Mouse (Mus musculus) right cerebral cortex, postnatal 10 days (tissue): Measurements from ENCODE around the gene Ssh2.
"Not testable (repeated sequence)": the region's sequence is repeated elsewhere in the genome, so short reads cannot be mapped to it uniquely, and the experiment has no call there.

Experiments
- DNase-seq, 2 experiments: peaks; one replicate each; pipeline ENCODE4 v3.0.0; 2021; ENCODE audit warnings: low spot score in 2 of 2

The Ssh2 gene

GRCm38 (mm10) chr11:77230765-77231164 is 14.7 kb downstream of the Ssh2 start:
- DNase-seq: no peak

GRCm38 (mm10) chr11:77231514-77231913 is 15.4 kb downstream of the Ssh2 start:
- no peak for DNase-seq

GRCm38 (mm10) chr11:77235267-77235666 is 19.2 kb downstream of the Ssh2 start:
- DNase-seq: no peak

GRCm38 (mm10) chr11:77239658-77240345 is 23.7 kb downstream of the Ssh2 start:
- DNase-seq: no peak

- no peak for DNase-seq
Measured at GRCm38 (mm10) chr11:77240466-77241246, 24.6 kb downstream of the Ssh2 start.

GRCm38 (mm10) chr11:77242912-77243311 is 26.8 kb downstream of the Ssh2 start:
- no peak for DNase-seq

GRCm38 (mm10) chr11:77252826-77253225 is 36.7 kb downstream of the Ssh2 start:
- DNase-seq: no peak

GRCm38 (mm10) chr11:77259441-77259840 is 43.4 kb downstream of the Ssh2 start:
- DNase-seq: no peak

GRCm38 (mm10) chr11:77267401-77267800 is 51.3 kb downstream of the Ssh2 start:
- peak in 1 of 2 experiments; percentile 29 for DNase-seq

- no peak for DNase-seq
Measured at GRCm38 (mm10) chr11:77276000-77276399, 59.9 kb downstream of the Ssh2 start.

- not testable (repeated sequence) for DNase-seq
Measured at GRCm38 (mm10) chr11:77278538-77278937, 62.5 kb downstream of the Ssh2 start.

GRCm38 (mm10) chr11:77280219-77280618 is 64.1 kb downstream of the Ssh2 start:
- DNase-seq: no peak

GRCm38 (mm10) chr11:77291447-77291846 is 75.4 kb downstream of the Ssh2 start:
- DNase-seq: no peak

GRCm38 (mm10) chr11:77293673-77294072 is 77.6 kb downstream of the Ssh2 start:
- not testable (repeated sequence) for DNase-seq

- no peak for DNase-seq
Measured at GRCm38 (mm10) chr11:77297246-77297645, 81.2 kb downstream of the Ssh2 start.

GRCm38 (mm10) chr11:77307205-77307604 is 91.1 kb downstream of the Ssh2 start:
- DNase-seq: no peak

- DNase-seq: peak in 1 of 2 experiments; percentile 37
Measured at GRCm38 (mm10) chr11:77308533-77308932, 92.4 kb downstream of the Ssh2 start.

GRCm38 (mm10) chr11:77317721-77318477 is 101.8 kb downstream of the Ssh2 start:
- DNase-seq: no peak

GRCm38 (mm10) chr11:77318478-77319118 is 102.5 kb downstream of the Ssh2 start:
- no peak for DNase-seq

- no peak for DNase-seq
Measured at GRCm38 (mm10) chr11:77321214-77321613, 105.1 kb downstream of the Ssh2 start.

GRCm38 (mm10) chr11:77330529-77330928 is 114.4 kb downstream of the Ssh2 start:
- DNase-seq: no peak

- DNase-seq: no peak
Measured at GRCm38 (mm10) chr11:77347273-77347672, 131.2 kb downstream of the Ssh2 start.
